In the genomic region with DNA sequence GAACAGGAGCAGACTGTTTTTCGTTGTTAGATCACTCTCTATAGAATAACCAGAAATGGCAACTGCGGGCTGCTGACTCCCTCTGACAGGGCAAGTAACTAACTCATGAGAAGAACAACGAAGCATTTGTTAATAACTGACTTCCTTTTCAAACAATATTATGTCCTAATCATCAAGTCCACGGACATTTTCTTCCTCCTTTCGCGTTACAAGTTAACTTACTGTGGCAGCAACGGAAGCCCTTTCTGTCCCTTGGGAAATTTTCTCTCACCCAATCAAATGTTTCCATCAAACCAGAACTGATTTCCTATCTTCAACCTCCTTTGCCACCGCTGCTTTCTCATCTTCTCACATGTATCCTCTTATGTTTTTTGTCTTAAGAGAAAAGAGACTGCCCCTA, we compare ENCODE assay signal across 14 mouse cellular contexts.
"Had no signal": no experiment of that assay in that cellular context is flagged by ENCODE, and none has a peak within 500 bp of the region (broad histone marks: within the 10 kb centered on the region; RNA-seq: fewer than 3 reads in every experiment).

No protein-coding gene starts in this region.

- H3K27ac ChIP-seq: hindbrain, postnatal 0 days; kidney, postnatal 0 days; layer of hippocampus, adult 2 months; limb, embryonic 13.5 days; lung, embryonic 15.5 days; midbrain, embryonic 12.5 days had no signal

- H3K4me3 ChIP-seq: layer of hippocampus, adult 2 months; limb, embryonic 13.5 days; lung, embryonic 15.5 days; midbrain, embryonic 12.5 days had no signal

- ATAC-seq: hindbrain, postnatal 0 days; midbrain, embryonic 16.5 days had no signal

- DNase-seq: kidney, adult 11 months; kidney, adult 9 months; kidney, postnatal 36 days; left cerebral cortex, postnatal 4 days; lung, postnatal 36 days; right cerebral cortex, postnatal 14 days; thymus, postnatal 4 days had no signal

- H3K9ac ChIP-seq: limb, embryonic 13.5 days; lung, embryonic 15.5 days; midbrain, embryonic 12.5 days had no signal

- H3K4me1 ChIP-seq: limb, embryonic 13.5 days; lung, embryonic 15.5 days; midbrain, embryonic 12.5 days had no signal

- H3K9me3 ChIP-seq: lung, embryonic 15.5 days; midbrain, embryonic 12.5 days had no signal

- H3K4me2 ChIP-seq: limb, embryonic 13.5 days; lung, embryonic 15.5 days; midbrain, embryonic 12.5 days had no signal

- H3K36me3 ChIP-seq: limb, embryonic 13.5 days; lung, embryonic 15.5 days; midbrain, embryonic 12.5 days had no signal

- H3K27me3 ChIP-seq: limb, embryonic 13.5 days; lung, embryonic 15.5 days; midbrain, embryonic 12.5 days had no signal
